Mouse (Mus musculus): ENCODE measurements at regions not wholly inside any gene's neighbourhood (a gene's known extent, or its start where the extent isn't known, plus 50 kb on each side); places are given as distances from the start of the nearest gene placed in this dataset.

GRCm38 (mm10) chr9:49961329-49961728 is 162.6 kb upstream of the Ncam1 start:
- intact Hi-C loops (cut with DNase I) = no loop called here
- no peak for DNase-seq

GRCm38 (mm10) chr9:49959987-49960386 is 161.3 kb upstream of the Ncam1 start:
- DNase-seq = no peak
- intact Hi-C loops (cut with DNase I) = no loop called here

- DNase-seq = no peak
- intact Hi-C loops (cut with DNase I) = no loop called here
Observed at GRCm38 (mm10) chr9:49958890-49959289, 160.2 kb upstream of the Ncam1 start.

- intact Hi-C loops (cut with DNase I) = no loop called here
- DNase-seq = no peak
Observed at GRCm38 (mm10) chr9:49954601-49955000, 155.9 kb upstream of the Ncam1 start.

- intact Hi-C loops (cut with DNase I) = no loop called here
- no peak for DNase-seq
Observed at GRCm38 (mm10) chr9:49950321-49950720, 151.6 kb upstream of the Ncam1 start.

- intact Hi-C loops (cut with DNase I) = no loop called here
- DNase-seq = no peak
Observed at GRCm38 (mm10) chr9:49948546-49948945, 149.8 kb upstream of the Ncam1 start.

- intact Hi-C loops (cut with DNase I) = no loop called here
- no peak for DNase-seq
Observed at GRCm38 (mm10) chr9:49946857-49947256, 148.1 kb upstream of the Ncam1 start.

- intact Hi-C loops (cut with DNase I) = no loop called here
- DNase-seq = no peak
Observed at GRCm38 (mm10) chr9:49935555-49936376, 137.0 kb upstream of the Ncam1 start.

- intact Hi-C loops (cut with DNase I) = no loop called here
- DNase-seq = no peak
Observed at GRCm38 (mm10) chr9:49928041-49928656, 129.4 kb upstream of the Ncam1 start.

- intact Hi-C loops (cut with DNase I) = no loop called here
- DNase-seq = no peak
Observed at GRCm38 (mm10) chr9:49927281-49927680, 128.6 kb upstream of the Ncam1 start.

- DNase-seq = no peak
- intact Hi-C loops (cut with DNase I) = no loop called here
Observed at GRCm38 (mm10) chr9:49925796-49926195, 127.1 kb upstream of the Ncam1 start.

- intact Hi-C loops (cut with DNase I) = no loop called here
- DNase-seq = peak; percentile 25 to 56
Observed at GRCm38 (mm10) chr9:49923981-49924501, 125.3 kb upstream of the Ncam1 start.

GRCm38 (mm10) chr9:49922770-49923169 is 124.0 kb upstream of the Ncam1 start:
- DNase-seq = no peak
- intact Hi-C loops (cut with DNase I) = no loop called here

GRCm38 (mm10) chr9:49922162-49922561 is 123.4 kb upstream of the Ncam1 start:
- intact Hi-C loops (cut with DNase I) = no loop called here
- peak in 1 of 2 experiments; percentile 5 for DNase-seq

- DNase-seq = no peak
- intact Hi-C loops (cut with DNase I) = no loop called here
Observed at GRCm38 (mm10) chr9:49921306-49921705, 122.6 kb upstream of the Ncam1 start.

- intact Hi-C loops (cut with DNase I) = no loop called here
- peak; percentile 6 to 19 for DNase-seq
Observed at GRCm38 (mm10) chr9:49915046-49915719, 116.5 kb upstream of the Ncam1 start.

- intact Hi-C loops (cut with DNase I) = no loop called here
- no peak for DNase-seq
Observed at GRCm38 (mm10) chr9:49913677-49914076, 115.0 kb upstream of the Ncam1 start.

GRCm38 (mm10) chr9:49912306-49912705 is 113.6 kb upstream of the Ncam1 start:
- no peak for DNase-seq
- intact Hi-C loops (cut with DNase I) = no loop called here

- intact Hi-C loops (cut with DNase I) = no loop called here
- peak; percentile 34 to 44 for DNase-seq
Observed at GRCm38 (mm10) chr9:49906306-49906705, 107.6 kb upstream of the Ncam1 start.

- DNase-seq = no peak
- intact Hi-C loops (cut with DNase I) = no loop called here
Observed at GRCm38 (mm10) chr9:49905703-49906102, 107.0 kb upstream of the Ncam1 start.

GRCm38 (mm10) chr9:49898947-49899346 is 100.2 kb upstream of the Ncam1 start:
- intact Hi-C loops (cut with DNase I) = no loop called here
- no peak for DNase-seq
